Mouse (Mus musculus): Measurements from ENCODE around the gene Peg10.
"Not testable (repeated sequence)": the region's sequence is repeated elsewhere in the genome, so short reads cannot be mapped to it uniquely, and the experiment has no call there.

Gene Peg10

DNA sequence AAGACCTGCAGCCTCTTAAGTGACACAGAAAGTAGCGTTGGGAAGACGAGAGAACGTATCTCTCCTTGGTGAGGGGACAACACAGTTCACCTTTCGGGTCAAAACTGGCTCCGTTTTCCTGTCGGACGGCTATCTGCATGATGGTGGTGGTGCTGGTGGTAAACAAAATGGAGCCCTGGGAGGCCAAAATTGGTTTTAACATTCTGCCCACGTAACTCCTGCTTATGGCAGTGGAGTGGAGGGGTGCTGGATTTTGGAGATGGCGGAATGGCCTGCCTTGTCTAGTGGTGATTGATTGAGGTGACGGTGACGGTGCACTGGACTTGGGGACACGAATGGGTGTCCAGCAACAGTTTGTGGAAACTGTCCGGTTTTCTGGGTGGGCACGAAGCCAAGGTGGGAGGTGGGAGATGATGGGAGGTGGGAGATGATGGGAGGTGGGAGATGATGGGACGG lies 1.4 kb downstream of the Peg10 start:
- DNase-seq (ENCODE audit: low read depth, low spot score) = no peak

DNA sequence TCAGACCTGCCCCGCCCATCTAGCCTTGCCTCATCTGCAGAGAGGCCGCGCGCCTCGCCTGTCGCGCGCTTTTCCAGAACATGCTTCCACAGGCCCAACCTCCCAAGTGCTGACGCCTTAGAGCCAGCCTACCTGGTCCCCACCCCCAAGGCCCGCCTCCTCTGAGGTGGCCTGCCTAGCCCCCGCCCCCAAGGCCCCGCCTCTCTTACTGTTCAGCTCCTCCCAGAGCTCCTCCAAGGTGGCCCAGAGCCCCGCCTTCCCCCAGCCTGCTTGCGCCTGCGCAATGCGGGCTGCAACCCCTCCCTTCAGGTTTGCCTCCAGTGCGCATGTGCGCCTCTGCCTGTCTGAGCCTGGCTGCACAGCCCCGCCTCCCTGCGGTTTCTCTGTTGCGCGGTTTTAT lies 2.0 kb downstream of the Peg10 start:
- peak; percentile 84 for DNase-seq (ENCODE audit: low read depth, low spot score)

DNA sequence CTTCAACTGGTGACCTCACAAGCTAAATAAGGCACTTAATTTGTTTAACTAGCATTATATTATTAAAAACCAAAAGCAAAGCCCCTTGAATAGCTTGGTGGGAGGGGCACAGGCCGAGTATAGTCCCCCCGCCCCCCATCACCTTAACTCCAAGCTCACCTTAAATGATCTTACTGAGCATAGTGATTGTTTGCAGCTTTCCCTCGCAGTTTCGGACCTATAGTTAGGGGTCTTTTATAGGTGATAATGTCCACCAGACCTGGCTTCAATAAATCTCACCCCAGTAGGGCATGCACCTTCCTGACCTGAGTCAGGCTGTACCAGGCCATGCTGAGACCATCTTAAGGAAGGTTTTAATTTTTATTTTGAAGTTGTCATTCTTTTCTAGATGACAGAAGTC lies 4.2 kb downstream of the Peg10 start:
- DNase-seq (ENCODE audit: low read depth, low spot score) = no peak

- no peak for DNase-seq (ENCODE audit: low read depth, low spot score)
Measured at GRCm38 (mm10) chr6:4754286-4754685, 7.2 kb downstream of the Peg10 start.

DNA sequence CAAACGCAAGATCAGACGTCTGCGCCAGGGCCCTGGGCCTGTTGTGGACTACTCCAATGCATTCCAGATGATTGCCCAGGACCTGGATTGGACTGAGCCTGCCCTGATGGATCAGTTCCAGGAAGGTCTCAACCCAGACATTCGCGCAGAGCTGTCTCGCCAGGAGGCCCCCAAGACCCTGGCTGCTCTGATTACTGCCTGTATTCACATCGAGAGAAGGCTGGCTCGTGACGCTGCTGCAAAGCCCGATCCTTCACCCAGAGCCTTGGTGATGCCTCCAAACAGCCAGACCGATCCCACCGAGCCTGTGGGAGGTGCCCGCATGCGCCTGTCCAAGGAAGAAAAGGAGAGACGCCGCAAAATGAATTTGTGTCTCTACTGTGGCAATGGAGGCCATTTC lies 7.8 kb downstream of the Peg10 start:
- DNase-seq (ENCODE audit: low read depth, low spot score) = no peak

DNA sequence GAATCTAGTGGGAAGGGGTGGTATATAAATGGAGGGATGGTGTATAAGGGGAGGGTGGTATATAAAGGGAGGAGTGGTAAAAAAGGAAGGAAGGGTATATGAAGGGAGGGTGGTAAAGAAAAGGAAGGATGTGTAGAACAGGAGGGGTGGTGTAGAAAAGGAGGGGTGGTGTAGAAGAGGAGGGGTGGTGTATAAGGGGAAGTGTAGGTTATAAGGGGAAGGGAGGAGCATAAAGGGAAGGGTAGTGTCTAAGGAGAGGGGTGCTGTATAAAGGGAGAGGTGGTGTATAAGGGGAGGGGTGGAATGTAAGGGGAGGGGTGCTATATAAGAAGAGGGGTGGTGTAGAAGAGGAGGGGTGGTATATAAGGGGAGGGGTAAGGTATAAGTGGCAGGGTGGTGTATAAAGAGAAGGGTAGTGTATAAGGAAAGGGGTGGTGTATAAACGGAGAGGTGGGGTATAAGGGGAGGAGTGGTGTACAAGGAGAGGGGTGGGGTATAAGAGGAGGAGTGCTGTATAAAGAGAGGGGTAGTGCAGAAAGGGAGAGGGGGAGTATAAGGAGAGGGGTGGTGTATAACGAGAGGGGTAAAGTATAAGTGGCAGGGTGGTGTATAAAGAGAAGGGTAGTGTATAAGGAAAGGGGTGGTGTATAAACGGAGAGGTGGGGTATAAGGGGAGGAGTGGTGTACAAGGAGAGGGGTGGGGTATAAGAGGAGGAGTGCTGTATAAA lies 14.5 kb downstream of the Peg10 start:
- DNase-seq (ENCODE audit: low read depth, low spot score) = not testable (repeated sequence)

- DNase-seq (ENCODE audit: low read depth, low spot score) = no peak
Measured at GRCm38 (mm10) chr6:4762252-4762651, 15.1 kb downstream of the Peg10 start.

DNA sequence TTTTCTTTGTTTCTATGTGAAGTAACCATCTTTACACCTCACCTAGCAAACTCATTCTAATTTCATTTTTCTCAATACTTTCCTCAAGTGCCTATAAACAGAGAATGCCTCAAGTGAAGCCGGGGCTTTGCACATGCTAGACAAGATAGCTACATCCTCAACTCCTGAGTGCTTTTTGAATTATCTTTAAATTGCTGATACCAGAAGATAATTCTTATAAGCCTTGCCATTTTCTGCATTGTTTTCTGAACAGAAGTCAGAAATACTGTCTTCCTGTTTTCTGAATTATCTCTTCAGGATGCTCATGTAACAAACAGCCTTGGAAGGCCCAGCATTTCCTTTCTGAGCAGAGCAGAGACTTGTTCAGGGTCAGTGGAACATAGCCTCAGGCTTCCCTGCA lies 49.2 kb downstream of the Peg10 start:
- DNase-seq (ENCODE audit: low read depth, low spot score) = no peak

GRCm38 (mm10) chr6:4797317-4797716 lies 50.2 kb downstream of the Peg10 start:
- DNase-seq (ENCODE audit: low read depth, low spot score) = not testable (repeated sequence)

- no peak for DNase-seq (ENCODE audit: low read depth, low spot score)
Measured at GRCm38 (mm10) chr6:4798382-4798781, 51.3 kb downstream of the Peg10 start.

DNA sequence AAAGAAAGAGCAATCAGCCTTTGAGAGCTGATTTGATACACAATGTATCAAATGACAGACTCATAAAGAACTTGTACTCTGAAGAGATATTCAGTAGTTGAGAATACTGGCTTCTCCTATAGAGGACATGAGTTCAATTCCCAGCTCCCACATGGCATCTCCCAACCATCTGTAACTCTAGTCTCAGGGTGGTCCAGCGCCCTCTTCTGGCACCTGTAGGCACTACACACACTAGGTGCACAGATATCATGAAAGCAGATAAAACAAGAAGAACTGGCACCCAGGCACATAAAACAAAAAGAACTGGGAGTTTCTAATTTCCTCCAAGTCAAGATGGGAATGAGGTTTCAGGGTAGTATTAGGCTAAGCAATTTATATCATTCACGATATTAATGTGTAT lies 52.3 kb downstream of the Peg10 start:
- no peak for DNase-seq (ENCODE audit: low read depth, low spot score)

GRCm38 (mm10) chr6:4806981-4807380 lies 59.9 kb downstream of the Peg10 start:
- no peak for DNase-seq (ENCODE audit: low read depth, low spot score)

All from retina, adult 2 months (tissue).